Mouse (Mus musculus): ENCODE measurements around the gene Mki67. TPM values are rescaled to one million over a fixed set of nuclear protein-coding genes. Genes with fewer than 3 reads are reported as not detected.

Mki67 gene
- polyA plus RNA-seq, 1 experiment = 10.8 TPM

GRCm38 (mm10) chr7:135664211-135664610 is 52.0 kb downstream of the Mki67 start:
- H3K36me3 ChIP-seq (ENCODE audit: control insufficient read depth) = no peaks in the 10 kb centered on the region
- no peak overlapping the region for H3K4me3 ChIP-seq (replicated peaks)
- no peaks in the 10 kb centered on the region for H3K4me1 ChIP-seq (ENCODE audit: control insufficient read depth)
- H3K9me3 ChIP-seq (ENCODE audit: control insufficient read depth, low read length) = no peaks in the 10 kb centered on the region
- H3K27me3 ChIP-seq (ENCODE audit: control insufficient read depth) = no peaks in the 10 kb centered on the region
- TF ChIP-seq TAL1 (IDR thresholded peaks at IDR 0.05; ENCODE audit: low read length) = no peak
- no peak for TF ChIP-seq GATA1 (IDR thresholded peaks at IDR 0.05; ENCODE audit: low read length)

- Histone ChIP-seq H3K27me3 (ENCODE audit: control insufficient read depth) (no peaks in the 10 kb centered on the region), H3K4me3 (replicated peaks) (no peak overlapping the region), H3K4me1 (ENCODE audit: control insufficient read depth) (no peaks in the 10 kb centered on the region), H3K9me3 (ENCODE audit: control insufficient read depth, low read length) (no peaks in the 10 kb centered on the region), H3K36me3 (ENCODE audit: control insufficient read depth) (no peaks in the 10 kb centered on the region)
- TF ChIP-seq TAL1 (IDR thresholded peaks at IDR 0.05; ENCODE audit: low read length) (no peak), GATA1 (IDR thresholded peaks at IDR 0.05; ENCODE audit: low read length) (no peak)
Observed at GRCm38 (mm10) chr7:135660314-135660713, 55.8 kb downstream of the Mki67 start.

GRCm38 (mm10) chr7:135659314-135659935 is 56.7 kb downstream of the Mki67 start:
- TF ChIP-seq GATA1 (IDR thresholded peaks at IDR 0.05; ENCODE audit: low read length) (no peak), TAL1 (IDR thresholded peaks at IDR 0.05; ENCODE audit: low read length) (no peak)
- Histone ChIP-seq H3K4me3 (replicated peaks) (no peak overlapping the region), H3K4me1 (ENCODE audit: control insufficient read depth) (no peaks in the 10 kb centered on the region), H3K9me3 (ENCODE audit: control insufficient read depth, low read length) (no peaks in the 10 kb centered on the region), H3K27me3 (ENCODE audit: control insufficient read depth) (no peaks in the 10 kb centered on the region), H3K36me3 (ENCODE audit: control insufficient read depth) (no peaks in the 10 kb centered on the region)

- no peaks in the 10 kb centered on the region for H3K36me3 ChIP-seq (ENCODE audit: control insufficient read depth)
- H3K27me3 ChIP-seq (ENCODE audit: control insufficient read depth) = no peaks in the 10 kb centered on the region
- no peak for TF ChIP-seq GATA1 (IDR thresholded peaks at IDR 0.05; ENCODE audit: low read length)
- no peak for TF ChIP-seq TAL1 (IDR thresholded peaks at IDR 0.05; ENCODE audit: low read length)
- no peak overlapping the region for H3K4me3 ChIP-seq (replicated peaks)
- H3K4me1 ChIP-seq (ENCODE audit: control insufficient read depth) = no peaks in the 10 kb centered on the region
- H3K9me3 ChIP-seq (ENCODE audit: control insufficient read depth, low read length) = no peaks in the 10 kb centered on the region
Observed at GRCm38 (mm10) chr7:135658150-135658549, 58.0 kb downstream of the Mki67 start.

- Histone ChIP-seq H3K4me1 (ENCODE audit: control insufficient read depth) (no peaks in the 10 kb centered on the region), H3K4me3 (replicated peaks) (no peak overlapping the region)
Observed at GRCm38 (mm10) chr7:135655113-135655512, 61.0 kb downstream of the Mki67 start.

GRCm38 (mm10) chr7:135654288-135654687 is 61.9 kb downstream of the Mki67 start:
- Histone ChIP-seq H3K36me3 (ENCODE audit: control insufficient read depth) (no peaks in the 10 kb centered on the region), H3K27me3 (ENCODE audit: control insufficient read depth) (no peaks in the 10 kb centered on the region), H3K4me3 (replicated peaks) (no peak overlapping the region), H3K9me3 (ENCODE audit: control insufficient read depth, low read length) (no peaks in the 10 kb centered on the region), H3K4me1 (ENCODE audit: control insufficient read depth) (no peaks in the 10 kb centered on the region)
- TF ChIP-seq TAL1 (IDR thresholded peaks at IDR 0.05; ENCODE audit: low read length) = no peak
- TF ChIP-seq GATA1 (IDR thresholded peaks at IDR 0.05; ENCODE audit: low read length) = no peak

More at GRCm38 (mm10) chr7:135655113-135655512, 61.0 kb downstream of the Mki67 start:
- Histone ChIP-seq H3K36me3 (ENCODE audit: control insufficient read depth) (no peaks in the 10 kb centered on the region), H3K27me3 (ENCODE audit: control insufficient read depth) (no peaks in the 10 kb centered on the region), H3K9me3 (ENCODE audit: control insufficient read depth, low read length) (no peaks in the 10 kb centered on the region)
- TF ChIP-seq GATA1 (IDR thresholded peaks at IDR 0.05; ENCODE audit: low read length) = no peak
- no peak for TF ChIP-seq TAL1 (IDR thresholded peaks at IDR 0.05; ENCODE audit: low read length)

- Histone ChIP-seq H3K4me3 (replicated peaks) (no peak overlapping the region), H3K36me3 (ENCODE audit: control insufficient read depth) (no peaks in the 10 kb centered on the region), H3K9me3 (ENCODE audit: control insufficient read depth, low read length) (no peaks in the 10 kb centered on the region), H3K4me1 (ENCODE audit: control insufficient read depth) (no peaks in the 10 kb centered on the region), H3K27me3 (ENCODE audit: control insufficient read depth) (no peaks in the 10 kb centered on the region)
- TF ChIP-seq GATA1 (IDR thresholded peaks at IDR 0.05; ENCODE audit: low read length) (no peak), TAL1 (IDR thresholded peaks at IDR 0.05; ENCODE audit: low read length) (no peak)
Observed at GRCm38 (mm10) chr7:135653601-135654000, 62.6 kb downstream of the Mki67 start.

- Histone ChIP-seq H3K9me3 (ENCODE audit: control insufficient read depth, low read length) (peaks cover 6% of the 10 kb centered on the region), H3K36me3 (ENCODE audit: control insufficient read depth) (no peaks in the 10 kb centered on the region), H3K27me3 (ENCODE audit: control insufficient read depth) (no peaks in the 10 kb centered on the region), H3K4me1 (ENCODE audit: control insufficient read depth) (no peaks in the 10 kb centered on the region), H3K4me3 (replicated peaks) (no peak overlapping the region)
- TF ChIP-seq GATA1 (IDR thresholded peaks at IDR 0.05; ENCODE audit: low read length) = no peak
- TF ChIP-seq TAL1 (IDR thresholded peaks at IDR 0.05; ENCODE audit: low read length) = no peak
Observed at GRCm38 (mm10) chr7:135652781-135653180, 63.4 kb downstream of the Mki67 start.

- Histone ChIP-seq H3K9me3 (ENCODE audit: control insufficient read depth, low read length) (peaks cover 6% of the 10 kb centered on the region), H3K27me3 (ENCODE audit: control insufficient read depth) (no peaks in the 10 kb centered on the region), H3K4me1 (ENCODE audit: control insufficient read depth) (no peaks in the 10 kb centered on the region), H3K36me3 (ENCODE audit: control insufficient read depth) (no peaks in the 10 kb centered on the region), H3K4me3 (replicated peaks) (no peak overlapping the region)
- TF ChIP-seq TAL1 (IDR thresholded peaks at IDR 0.05; ENCODE audit: low read length) = no peak
- no peak for TF ChIP-seq GATA1 (IDR thresholded peaks at IDR 0.05; ENCODE audit: low read length)
Observed at GRCm38 (mm10) chr7:135651831-135652511, 64.2 kb downstream of the Mki67 start.

All from erythroblast, embryonic 14.5 days (primary cell).